Mouse (Mus musculus) erythroblast, embryonic 14.5 days (primary cell): ENCODE data around the gene Plcxd1.

Source experiments
- GATA1 ChIP-seq: IDR thresholded peaks from 2 replicates; pipeline ENCODE4 v1.6.1; 2012; ENCODE audit warnings: low read length, inconsistent platforms, mixed read lengths
- TAL1 ChIP-seq: IDR thresholded peaks from 3 replicates; pipeline ENCODE4 v1.6.1; 2012; ENCODE audit warnings: low read length, inconsistent platforms, mixed read lengths

- TF ChIP-seq TAL1 (no peak), GATA1 (no peak)
These were observed 2.7 kb downstream of the Plcxd1 start for GRCm38 (mm10) chr5:110102429-110102828.
